Mouse (Mus musculus) gastrocnemius, postnatal 4 days (tissue): ENCODE measurements at regions not wholly inside any gene's neighbourhood (a gene's known extent, or its start where the extent isn't known, plus 50 kb on each side); places are given as distances from the start of the nearest gene placed in this dataset.
"Not testable (repeated sequence)": the region's sequence is repeated elsewhere in the genome, so short reads cannot be mapped to it uniquely, and the experiment has no call there.

Experiments used
- DNase-seq, 2 experiments: peaks; one replicate each; pipeline ENCODE4 v3.0.0; 2021 to 2022; ENCODE audit warnings: low spot score in 2 of 2, mixed read lengths in 2 of 2

DNA sequence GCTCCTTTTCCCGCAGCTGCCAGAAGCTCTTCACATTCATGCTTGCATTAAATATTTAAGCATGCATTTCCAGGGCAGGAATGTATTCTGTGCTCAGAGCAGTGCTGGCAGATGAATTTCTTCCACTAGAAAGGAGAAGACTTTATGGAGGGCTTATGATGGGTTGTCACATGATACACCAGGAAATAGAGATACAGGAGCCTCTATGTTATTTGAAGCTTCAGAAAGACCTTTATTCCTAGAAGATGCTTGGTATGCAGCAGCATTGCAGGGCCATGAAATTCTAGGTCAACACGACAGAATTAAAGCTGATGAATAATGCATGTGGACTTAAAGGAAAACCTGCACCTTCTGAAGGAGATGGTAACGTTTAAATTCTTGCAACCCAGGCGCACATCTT lies 212.1 kb downstream of the Adgrg6 start:
- DNase-seq, result no peak

DNA sequence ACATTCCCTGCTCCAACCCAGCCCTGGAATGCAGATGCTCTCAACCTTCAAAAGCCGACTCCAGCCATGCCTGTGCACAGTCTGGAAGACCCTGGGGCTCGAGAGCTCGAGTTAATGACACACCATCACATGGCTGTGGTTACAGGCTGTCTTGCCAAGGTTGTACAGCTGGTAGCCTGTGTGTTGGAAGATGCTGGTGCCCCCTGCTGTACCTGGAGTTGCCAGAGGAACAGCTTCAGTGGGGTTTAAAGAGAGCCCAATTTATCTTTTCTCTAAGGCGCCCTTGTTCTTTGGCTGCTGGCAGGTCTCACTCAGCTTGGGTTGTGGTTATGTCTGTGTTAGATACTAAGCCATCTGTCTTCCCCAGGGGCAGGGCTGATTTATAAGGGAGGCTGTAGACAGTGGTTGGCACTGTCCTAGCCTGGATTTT lies 212.8 kb downstream of the Adgrg6 start:
- peak in 1 of 2 experiments; percentile 14 for DNase-seq

DNA sequence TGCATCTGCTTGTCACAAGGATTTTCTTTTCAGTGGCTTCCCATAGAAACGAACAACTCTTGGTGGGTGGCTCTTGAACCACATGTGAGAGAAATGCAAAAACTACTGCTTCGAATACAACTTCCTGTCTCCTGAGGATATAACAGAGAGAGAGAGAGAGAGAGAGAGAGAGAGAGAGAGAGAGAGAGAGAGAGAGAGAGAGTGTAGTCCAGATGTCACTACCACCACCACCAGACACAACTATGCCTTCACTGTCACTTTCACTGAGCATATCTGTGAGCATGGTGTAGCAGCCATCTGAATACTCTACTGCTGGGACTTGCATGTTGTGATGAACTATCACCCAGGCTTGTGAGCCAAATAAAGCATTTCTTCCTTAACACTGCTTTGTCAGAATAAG lies 216.6 kb downstream of the Adgrg6 start:
- no peak for DNase-seq

GRCm38 (mm10) chr10:14326229-14326628 lies 219.2 kb downstream of the Adgrg6 start:
- DNase-seq, result no peak

GRCm38 (mm10) chr10:14321503-14321902 lies 224.0 kb downstream of the Adgrg6 start:
- peak; percentile 49 to 72 for DNase-seq

- DNase-seq, result no peak
Measured at GRCm38 (mm10) chr10:14315232-14315631, 230.2 kb downstream of the Adgrg6 start.

- DNase-seq, result no peak
Measured at GRCm38 (mm10) chr10:14314607-14315006, 230.9 kb downstream of the Adgrg6 start.

DNA sequence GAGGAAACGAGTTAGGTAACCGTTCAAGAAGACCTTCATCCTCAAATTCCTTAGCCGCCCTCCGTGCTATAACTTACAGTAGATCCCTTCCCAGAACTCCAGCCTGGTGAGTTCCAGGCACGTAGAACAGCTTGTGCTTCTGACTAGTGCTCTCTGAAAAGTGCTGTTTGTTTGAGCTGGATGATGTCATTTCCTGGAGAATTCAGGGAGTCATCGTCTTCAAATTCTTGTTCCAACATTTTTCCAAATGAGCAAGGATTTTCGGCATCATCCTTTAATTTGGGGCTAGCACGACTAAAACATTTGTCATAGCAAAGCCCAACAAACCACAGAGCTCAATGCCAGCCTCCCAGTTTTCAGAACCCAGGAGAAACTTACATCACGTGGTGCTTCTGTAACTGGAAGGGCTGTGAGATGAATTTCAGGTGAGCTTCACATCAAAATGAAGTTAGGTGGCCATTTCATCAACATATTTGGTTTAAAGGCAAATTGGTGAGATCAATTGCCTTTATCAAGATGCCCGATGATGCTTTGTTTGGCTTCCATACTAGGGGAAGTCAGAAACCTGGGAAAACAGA lies 231.4 kb downstream of the Adgrg6 start:
- no peak for DNase-seq

- DNase-seq, result no peak
Measured at GRCm38 (mm10) chr10:14312959-14313358, 232.5 kb downstream of the Adgrg6 start.

DNA sequence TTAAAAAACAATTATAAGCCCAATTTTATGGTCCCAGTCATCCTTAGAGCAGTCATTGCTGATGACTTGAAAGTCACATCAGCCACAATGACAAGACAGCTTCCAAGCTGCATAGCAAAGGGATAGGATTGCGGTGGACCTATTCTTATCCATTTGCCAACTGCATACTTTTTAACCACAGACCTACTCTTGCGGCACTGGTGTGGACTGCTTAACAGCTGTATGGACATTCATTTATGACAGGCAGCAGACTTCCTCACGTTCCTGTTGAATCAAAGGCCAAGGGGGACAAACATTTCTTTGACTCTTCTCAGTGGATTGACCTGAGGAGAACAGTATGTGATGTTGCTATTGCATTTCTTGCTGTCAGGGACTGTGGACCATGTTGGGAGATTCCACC lies 233.5 kb downstream of the Adgrg6 start:
- no peak for DNase-seq

DNA sequence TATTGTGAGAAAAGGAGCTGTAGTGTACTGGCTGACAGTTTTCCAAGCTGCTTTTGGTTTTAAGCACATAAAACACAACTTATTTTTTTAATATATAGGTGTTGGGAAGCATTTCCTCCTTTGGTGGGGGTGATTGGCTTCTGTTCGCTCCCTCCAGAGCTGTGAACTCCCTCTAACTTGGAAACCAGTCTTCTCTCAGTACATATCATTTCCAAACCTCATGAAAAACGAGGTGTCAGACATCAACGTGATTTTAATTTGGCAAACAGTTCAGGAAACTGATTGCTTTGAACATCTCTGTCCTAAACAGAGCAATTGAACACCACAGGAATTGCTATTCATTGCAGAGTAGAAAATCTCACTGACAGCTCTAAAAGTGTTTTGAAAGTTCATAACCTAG lies 238.6 kb downstream of the Adgrg6 start:
- DNase-seq, result no peak

GRCm38 (mm10) chr10:14303476-14303875 lies 242.0 kb downstream of the Adgrg6 start:
- peak in 1 of 2 experiments; percentile 11 for DNase-seq

DNA sequence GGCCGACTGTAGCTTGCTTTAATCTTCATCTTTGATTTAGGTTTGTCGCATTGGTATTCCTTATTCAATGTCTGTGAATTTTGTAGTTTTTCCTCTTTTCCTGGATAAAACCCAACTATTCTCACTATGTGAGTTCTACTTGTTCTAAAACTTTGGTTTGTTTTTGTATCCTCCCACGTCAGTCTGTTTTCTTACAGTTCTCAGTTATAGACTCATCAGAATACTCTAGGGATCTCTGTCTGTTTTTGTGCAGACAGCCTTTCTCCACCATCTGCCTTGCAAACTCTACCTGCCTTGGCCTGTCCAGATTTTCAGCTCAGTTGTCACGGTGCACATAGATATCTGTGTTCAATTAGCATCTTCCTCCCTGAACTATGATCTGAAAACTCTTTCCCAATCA lies 249.3 kb downstream of the Adgrg6 start:
- no peak for DNase-seq

DNA sequence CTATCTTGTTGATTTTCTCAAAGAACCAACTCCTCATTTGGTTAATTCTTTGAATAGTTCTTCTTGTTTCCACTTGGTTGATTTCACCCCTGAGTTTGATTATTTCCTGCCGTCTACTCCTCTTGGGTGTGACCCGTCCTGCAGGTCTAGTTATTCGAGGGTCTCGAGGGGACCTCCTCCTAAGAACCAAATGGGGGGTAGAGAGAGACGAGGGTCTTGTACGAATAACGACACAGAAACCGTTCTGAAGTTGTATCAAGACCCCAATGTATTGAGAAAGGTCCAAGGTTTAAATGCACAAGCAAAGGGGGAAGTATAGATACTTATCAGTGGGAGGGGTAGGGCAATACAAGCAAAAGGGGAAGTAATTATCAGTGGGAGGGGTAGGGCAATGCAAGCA lies 252.8 kb downstream of the Adgrg6 start:
- not testable (repeated sequence) for DNase-seq

GRCm38 (mm10) chr10:14287551-14287950 lies 257.9 kb downstream of the Adgrg6 start:
- DNase-seq, result no peak

DNA sequence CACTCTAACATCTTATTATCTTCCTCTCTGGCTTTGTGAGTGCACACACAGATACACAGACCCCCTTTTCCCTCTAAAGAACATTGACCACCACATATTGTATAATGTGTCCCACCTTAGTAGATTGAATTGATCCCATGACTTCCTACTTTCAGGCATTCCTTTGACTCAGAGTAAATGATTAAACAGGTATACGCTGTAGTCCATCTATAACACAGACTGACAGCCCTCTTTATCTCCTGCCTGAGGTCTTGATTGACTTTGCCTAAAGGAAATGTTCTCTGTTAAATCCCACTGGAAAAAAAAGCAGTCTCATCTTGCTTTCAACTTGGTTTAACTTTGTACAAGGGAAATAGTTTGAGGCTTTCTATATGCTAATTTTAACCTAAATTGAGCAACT lies 268.8 kb downstream of the Adgrg6 start:
- DNase-seq, result no peak

DNA sequence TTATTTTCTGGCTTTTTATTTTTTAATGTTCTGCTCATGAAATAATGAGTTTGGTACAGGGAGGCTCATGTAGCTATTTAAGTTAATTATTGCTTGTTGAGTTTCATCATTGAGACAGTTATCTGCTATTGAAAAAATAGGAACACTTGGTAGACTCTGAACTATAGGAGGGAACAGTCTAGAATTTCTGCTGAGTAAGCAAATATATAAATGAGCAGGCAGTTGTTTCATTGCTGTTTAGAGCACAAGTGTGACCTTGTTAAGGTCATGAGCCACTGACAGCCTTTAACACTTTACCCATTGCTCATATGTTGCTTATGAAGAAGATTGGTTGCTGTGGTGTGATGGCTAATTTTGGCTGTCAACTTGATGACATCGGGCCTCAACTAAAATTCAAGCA lies 270.0 kb downstream of the Adgrg6 start:
- no peak for DNase-seq

DNA sequence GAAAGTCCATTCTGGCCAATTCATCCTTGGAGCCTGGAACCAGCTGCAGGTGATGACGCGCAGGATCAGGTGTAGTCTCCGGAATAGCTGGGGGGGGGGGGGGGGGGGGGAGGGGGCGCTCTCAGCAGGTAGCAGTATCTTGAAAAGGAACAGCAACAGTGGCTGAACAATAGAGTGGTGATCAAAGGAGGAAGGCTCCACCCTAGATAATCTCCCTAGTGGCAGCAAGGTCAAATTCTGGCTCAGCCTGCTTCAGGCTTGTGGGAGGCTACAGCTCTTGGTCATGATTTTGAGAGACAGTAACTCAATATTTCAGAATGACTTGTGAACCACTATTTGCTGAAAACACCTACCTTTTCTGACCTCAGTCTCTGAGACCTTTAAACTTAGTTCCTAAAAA lies 275.5 kb downstream of the Adgrg6 start:
- DNase-seq, result no peak

DNA sequence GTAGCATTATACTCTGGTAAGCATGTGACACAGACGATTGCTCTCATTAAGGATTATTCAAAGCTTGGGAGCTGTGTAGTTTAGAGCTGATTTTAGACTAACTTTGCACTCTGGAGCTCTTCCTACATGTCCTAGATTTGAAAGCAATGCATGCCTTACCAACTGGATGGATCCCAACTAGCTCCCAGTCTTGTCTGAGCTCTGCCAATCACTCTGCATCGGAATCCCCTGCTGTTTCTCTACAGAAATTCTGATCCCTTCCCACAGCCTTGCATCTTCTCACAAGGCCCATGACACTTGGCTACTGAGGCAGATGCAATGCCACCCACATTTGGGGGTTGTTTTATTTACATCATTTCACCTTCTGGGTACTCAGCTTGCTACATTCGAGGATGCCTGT lies 277.8 kb downstream of the Adgrg6 start:
- DNase-seq, result no peak

- DNase-seq, result no peak
Measured at GRCm38 (mm10) chr10:14239670-14240069, 273.8 kb downstream of the Hivep2 start.

- no peak for DNase-seq
Measured at GRCm38 (mm10) chr10:14234896-14235604, 269.2 kb downstream of the Hivep2 start.

- DNase-seq, result no peak
Measured at GRCm38 (mm10) chr10:14234005-14234602, 268.2 kb downstream of the Hivep2 start.

DNA sequence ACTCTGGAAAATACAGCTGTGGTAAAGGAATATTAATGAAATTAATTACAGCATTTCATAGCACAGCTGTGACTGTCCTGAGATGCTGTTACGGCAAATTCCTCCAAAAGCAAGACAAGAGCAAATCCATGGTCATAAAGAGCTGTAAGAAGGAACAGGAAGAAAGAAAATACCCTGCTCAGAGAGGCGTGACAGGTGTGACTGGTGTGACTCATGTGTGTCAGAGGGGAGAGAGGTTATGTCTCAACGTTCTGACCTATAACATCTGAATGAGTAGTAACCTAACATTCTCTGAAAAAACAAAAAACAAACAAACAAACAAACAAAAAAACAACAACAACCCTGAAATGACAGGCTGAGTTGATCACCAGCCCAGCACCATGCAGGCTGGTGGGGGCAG lies 267.5 kb downstream of the Hivep2 start:
- no peak for DNase-seq
